Mouse (Mus musculus): ENCODE results near the gene Kifc1.
A peak's percentile ranks its signal among the peaks of the same experiment; 100 is the strongest.
"Not testable (repeated sequence)": the region's sequence is repeated elsewhere in the genome, so short reads cannot be mapped to it uniquely, and the experiment has no call there.

Gene Kifc1

GRCm38 (mm10) chr17:33919351-33920281 is 29.2 kb upstream of the Kifc1 start:
- peak; percentile 77 for DNase-seq (ENCODE audit: extremely low read depth, low read depth)

- no peak for DNase-seq (ENCODE audit: extremely low read depth, low read depth)
These were observed 28.1 kb upstream of the Kifc1 start for GRCm38 (mm10) chr17:33918293-33919203.

GRCm38 (mm10) chr17:33917656-33918292 is 27.3 kb upstream of the Kifc1 start:
- DNase-seq (ENCODE audit: extremely low read depth, low read depth), result no peak

- no peak for DNase-seq (ENCODE audit: extremely low read depth, low read depth)
These were observed 26.6 kb upstream of the Kifc1 start for GRCm38 (mm10) chr17:33916847-33917655.

GRCm38 (mm10) chr17:33916294-33916693 is 25.8 kb upstream of the Kifc1 start:
- no peak for DNase-seq (ENCODE audit: extremely low read depth, low read depth)

- peak; percentile 99 for DNase-seq (ENCODE audit: extremely low read depth, low read depth)
These were observed 25.3 kb upstream of the Kifc1 start, which contains the start of the genes Tapbp and Zbtb22 for GRCm38 (mm10) chr17:33915671-33916250. Gene Tapbp, plus strand, starts transcription at chr17:33915899. Gene Zbtb22, plus strand, starts transcription at chr17:33915904.

- DNase-seq (ENCODE audit: extremely low read depth, low read depth), result no peak
These were observed 24.5 kb upstream of the Kifc1 start for GRCm38 (mm10) chr17:33914969-33915391.

GRCm38 (mm10) chr17:33913905-33914304 is 23.4 kb upstream of the Kifc1 start:
- DNase-seq (ENCODE audit: extremely low read depth, low read depth), result no peak

GRCm38 (mm10) chr17:33913264-33913663 is 22.8 kb upstream of the Kifc1 start:
- no peak for DNase-seq (ENCODE audit: extremely low read depth, low read depth)

- no peak for DNase-seq (ENCODE audit: extremely low read depth, low read depth)
These were observed 21.5 kb upstream of the Kifc1 start for GRCm38 (mm10) chr17:33911813-33912414.

- DNase-seq (ENCODE audit: extremely low read depth, low read depth), result no peak
These were observed 20.8 kb upstream of the Kifc1 start for GRCm38 (mm10) chr17:33911052-33911812.

GRCm38 (mm10) chr17:33910346-33911051 is 20.0 kb upstream of the Kifc1 start:
- DNase-seq (ENCODE audit: extremely low read depth, low read depth), result no peak

GRCm38 (mm10) chr17:33909869-33910250 is 19.4 kb upstream of the Kifc1 start:
- no peak for DNase-seq (ENCODE audit: extremely low read depth, low read depth)

GRCm38 (mm10) chr17:33909077-33909868 is 18.8 kb upstream of the Kifc1 start, which contains the start of gene Daxx:
Gene Daxx, plus strand, starts transcription at chr17:33909414.
- peak; percentile 92 for DNase-seq (ENCODE audit: extremely low read depth, low read depth)

- no peak for DNase-seq (ENCODE audit: extremely low read depth, low read depth)
These were observed 18.0 kb upstream of the Kifc1 start for GRCm38 (mm10) chr17:33908331-33909076.

GRCm38 (mm10) chr17:33904835-33905234 is 14.4 kb upstream of the Kifc1 start, which contains the start of gene Platr17:
Gene Platr17, plus strand, starts transcription at chr17:33905135.
- not testable (repeated sequence) for DNase-seq (ENCODE audit: extremely low read depth, low read depth)
